Mouse (Mus musculus): Measurements from ENCODE around the gene Ctsz. TPM values are rescaled to one million over a fixed set of nuclear protein-coding genes. Genes with fewer than 3 reads are reported as not detected.
A peak's percentile ranks its signal among the peaks of the same experiment; 100 is the strongest.

The Ctsz gene
- total and polyA plus RNA-seq, 2 experiments from 2014 or later, result 61.7 to 72.8 TPM

DNA sequence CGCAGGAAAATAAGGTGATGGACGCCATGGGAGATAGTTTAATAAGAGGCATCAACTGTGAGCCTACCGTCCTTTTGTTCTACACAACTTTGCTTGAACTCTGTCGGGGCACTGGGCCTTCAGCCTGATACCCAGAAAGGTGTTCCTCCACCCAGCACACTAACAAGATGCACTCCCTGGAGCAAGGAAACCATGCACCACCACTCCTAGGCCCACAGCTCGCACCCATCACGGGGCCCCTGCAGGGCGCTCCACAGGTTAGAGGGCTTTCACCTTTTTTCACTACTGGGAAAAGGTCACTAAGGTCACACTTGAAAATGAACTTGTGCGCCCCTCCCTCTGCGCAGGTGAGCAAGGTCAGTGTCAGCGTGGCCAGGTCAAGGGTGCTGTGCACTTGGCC is 24.5 kb upstream of the Ctsz start:
- Histone ChIP-seq H3K27me3 (ENCODE audit: control insufficient read depth, insufficient read depth, low read length) (no peaks in the 10 kb centered on the region), H3K4me1 (ENCODE audit: control insufficient read depth, insufficient read depth) (peaks cover 12% of the 10 kb centered on the region; the same call in 1 of the 2 replicates), H3K36me3 (replicated peaks; ENCODE audit: control insufficient read depth, insufficient read depth, low read length) (peaks cover 62% of the 10 kb centered on the region), H3K9me3 (replicated peaks; ENCODE audit: control insufficient read depth, low read length) (no peaks in the 10 kb centered on the region), H3K27ac (ENCODE audit: low read depth) (peak overlapping the region; percentile 77), H3K9ac (replicated peaks; ENCODE audit: low read depth, low read length) (peak overlapping the region; percentile 79), H3K4me2 (ENCODE audit: low read depth, low read length) (peak overlapping the region; percentile 96), H3K4me3 (ENCODE audit: low read depth, low read length) (peak overlapping the region; percentile 64)
- ATAC-seq (ENCODE audit: insufficient read depth, low read depth) (peak; percentile 4; the same call in 1 of the 2 replicates), DNase-seq (ENCODE audit: low spot score) (no peak)
- 28% methylated on average over 10 of the region's 10 CpGs for whole genome bisulfite sequencing
- TF ChIP-seq CTCF (IDR thresholded peaks at IDR 0.05; ENCODE audit: low read depth) (no peak), EP300 (IDR thresholded peaks at IDR 0.05; ENCODE audit: low read depth) (no peak)

DNA sequence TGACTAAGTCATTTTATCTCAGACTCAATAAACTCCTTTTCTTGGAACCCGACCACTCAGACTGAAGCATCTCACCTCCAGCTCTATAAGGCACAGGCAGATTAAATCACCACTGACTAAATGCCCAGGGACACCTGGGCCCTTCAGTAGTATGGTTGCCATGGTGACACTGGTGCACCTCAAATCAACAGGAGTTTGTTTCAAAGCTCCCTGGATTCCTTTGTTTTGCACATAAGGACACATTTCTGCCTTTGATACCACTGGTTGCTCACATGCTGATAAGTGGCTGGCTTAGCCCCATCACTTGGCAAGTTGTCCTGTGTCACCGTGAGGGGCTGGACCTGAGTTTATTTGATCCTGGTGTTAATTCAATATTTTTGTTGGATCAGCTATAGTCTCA is 20.5 kb upstream of the Ctsz start:
- DNase-seq (ENCODE audit: low spot score), result no peak
- TF ChIP-seq CTCF (IDR thresholded peaks at IDR 0.05; ENCODE audit: low read depth) (no peak), EP300 (IDR thresholded peaks at IDR 0.05; ENCODE audit: low read depth) (no peak)
- no peaks in the 10 kb centered on the region for H3K27me3 ChIP-seq (ENCODE audit: control insufficient read depth, insufficient read depth, low read length)
- no peaks in the 10 kb centered on the region for H3K9me3 ChIP-seq (replicated peaks; ENCODE audit: control insufficient read depth, low read length)
- H3K4me1 ChIP-seq (ENCODE audit: control insufficient read depth, insufficient read depth), result peaks cover 12% of the 10 kb centered on the region; the same call in 1 of the 2 replicates
- no peak overlapping the region for H3K4me2 ChIP-seq (ENCODE audit: low read depth, low read length)
- H3K9ac ChIP-seq (replicated peaks; ENCODE audit: low read depth, low read length), result no peak overlapping the region
- no peak overlapping the region for H3K27ac ChIP-seq (ENCODE audit: low read depth)
- no peak overlapping the region for H3K4me3 ChIP-seq (ENCODE audit: low read depth, low read length)
- WGBS, result 58% methylated on average over 2 of the region's 2 CpGs
- H3K36me3 ChIP-seq (replicated peaks; ENCODE audit: control insufficient read depth, insufficient read depth, low read length), result peaks cover 32% of the 10 kb centered on the region
- no peak for ATAC-seq (ENCODE audit: insufficient read depth, low read depth)

DNA sequence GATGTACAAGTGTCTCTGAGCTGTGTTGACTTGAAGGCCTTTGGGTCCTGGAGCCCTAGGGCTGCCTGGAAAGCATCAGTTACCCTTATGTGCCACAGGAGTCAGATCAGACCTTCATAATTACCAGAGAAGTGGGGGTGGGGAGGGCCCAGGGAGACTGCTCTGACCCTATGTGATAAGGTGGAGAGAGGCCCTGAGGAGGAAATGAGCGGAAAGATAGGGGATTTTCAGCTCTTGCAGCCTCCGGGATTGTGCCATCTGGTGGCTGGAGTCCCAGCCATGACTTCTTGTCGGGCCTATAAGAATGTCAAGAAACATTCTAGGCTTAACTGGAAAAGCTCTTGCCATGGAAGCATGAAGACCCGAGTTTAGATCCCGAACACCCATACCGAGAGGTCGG is 14.8 kb upstream of the Ctsz start:
- no peak overlapping the region for H3K9ac ChIP-seq (replicated peaks; ENCODE audit: low read depth, low read length)

DNA sequence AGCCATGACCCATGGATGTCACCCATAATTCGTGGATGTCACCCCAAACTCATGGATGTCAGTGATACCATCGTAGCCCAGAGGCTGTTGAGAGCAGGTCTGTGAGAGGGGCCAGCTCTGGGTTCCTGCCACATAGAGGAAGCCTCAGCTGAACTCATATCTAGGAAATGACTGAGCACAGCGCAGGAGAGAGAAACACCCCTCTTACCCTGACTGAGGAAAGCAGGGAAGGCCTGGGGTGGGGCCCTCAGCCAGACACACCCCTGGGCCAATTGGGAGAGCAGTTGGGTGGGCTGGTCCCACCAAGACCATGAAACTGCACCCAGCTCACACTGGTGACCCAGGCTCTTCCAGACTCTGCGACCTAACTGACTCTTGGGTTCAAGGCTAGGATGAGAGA is 11.5 kb upstream of the Ctsz start, which contains the start of gene Tubb1:
TSS of gene Tubb1 (plus strand) at position 343 of the 400 bp plus-strand sequence.
- H3K9me3 ChIP-seq (replicated peaks; ENCODE audit: control insufficient read depth, low read length), result no peaks in the 10 kb centered on the region
- H3K27ac ChIP-seq (ENCODE audit: low read depth), result no peak within 1 kb of the TSS
- 59% methylated on average over 4 of the region's 4 CpGs for WGBS
- TF ChIP-seq CTCF (IDR thresholded peaks at IDR 0.05; ENCODE audit: low read depth), result no peak
- no peak for TF ChIP-seq EP300 (IDR thresholded peaks at IDR 0.05; ENCODE audit: low read depth)
- H3K9ac ChIP-seq (replicated peaks; ENCODE audit: low read depth, low read length), result no peak within 1 kb of the TSS
- DNase-seq (ENCODE audit: low spot score), result no peak
- H3K4me1 ChIP-seq (ENCODE audit: control insufficient read depth, insufficient read depth), result no peaks in the 10 kb centered on the region
- H3K4me2 ChIP-seq (ENCODE audit: low read depth, low read length), result no peak within 1 kb of the TSS
- H3K36me3 ChIP-seq (replicated peaks; ENCODE audit: control insufficient read depth, insufficient read depth, low read length), result no peaks in the 10 kb centered on the region
- H3K4me3 ChIP-seq (ENCODE audit: low read depth, low read length), result no peak within 1 kb of the TSS
- no peaks in the 10 kb centered on the region for H3K27me3 ChIP-seq (ENCODE audit: control insufficient read depth, insufficient read depth, low read length)
- no peak for ATAC-seq (ENCODE audit: insufficient read depth, low read depth)

More for the DNA sequence above, 14.8 kb upstream of the Ctsz start:
- no peak overlapping the region for H3K4me3 ChIP-seq (ENCODE audit: low read depth, low read length)
- ATAC-seq (ENCODE audit: insufficient read depth, low read depth) (peak; percentile 36; the same call in 1 of the 2 replicates), DNase-seq (ENCODE audit: low spot score) (peak; percentile 38)
- no peaks in the 10 kb centered on the region for H3K36me3 ChIP-seq (replicated peaks; ENCODE audit: control insufficient read depth, insufficient read depth, low read length)
- no peaks in the 10 kb centered on the region for H3K9me3 ChIP-seq (replicated peaks; ENCODE audit: control insufficient read depth, low read length)
- peak; percentile 40 for TF ChIP-seq CTCF (IDR thresholded peaks at IDR 0.05; ENCODE audit: low read depth)
- no peak for TF ChIP-seq EP300 (IDR thresholded peaks at IDR 0.05; ENCODE audit: low read depth)
- no peak overlapping the region for H3K27ac ChIP-seq (ENCODE audit: low read depth)
- H3K27me3 ChIP-seq (ENCODE audit: control insufficient read depth, insufficient read depth, low read length), result no peaks in the 10 kb centered on the region
- WGBS, result 48% methylated on average over 7 of the region's 7 CpGs
- H3K4me2 ChIP-seq (ENCODE audit: low read depth, low read length), result no peak overlapping the region
- H3K4me1 ChIP-seq (ENCODE audit: control insufficient read depth, insufficient read depth), result no peaks in the 10 kb centered on the region

DNA sequence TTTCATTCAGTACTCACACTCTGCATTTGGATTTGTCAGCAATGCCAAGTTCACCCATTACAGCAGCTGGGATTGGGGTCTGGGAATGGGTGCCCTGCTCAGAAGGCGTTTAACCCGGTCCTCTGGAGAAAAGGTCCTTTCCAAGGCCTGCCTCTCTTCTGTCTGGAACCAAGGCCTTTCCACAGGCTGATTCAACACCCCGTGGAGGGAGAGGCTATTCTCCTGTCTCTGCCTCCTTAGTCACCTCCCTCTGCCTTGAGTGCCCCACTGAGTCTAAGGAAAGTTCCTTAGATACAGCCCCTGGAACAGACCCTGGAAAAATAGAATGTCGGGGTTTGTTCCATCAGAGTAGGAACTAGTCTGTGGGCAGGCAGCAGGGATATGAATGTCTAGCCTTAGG is 9.6 kb upstream of the Ctsz start:
- H3K4me2 ChIP-seq (ENCODE audit: low read depth, low read length), result no peak overlapping the region
- no peaks in the 10 kb centered on the region for H3K27me3 ChIP-seq (ENCODE audit: control insufficient read depth, insufficient read depth, low read length)
- ATAC-seq (ENCODE audit: insufficient read depth, low read depth), result no peak
- no peak overlapping the region for H3K27ac ChIP-seq (ENCODE audit: low read depth)
- no peak overlapping the region for H3K9ac ChIP-seq (replicated peaks; ENCODE audit: low read depth, low read length)
- DNase-seq (ENCODE audit: low spot score), result no peak
- H3K4me1 ChIP-seq (ENCODE audit: control insufficient read depth, insufficient read depth), result no peaks in the 10 kb centered on the region
- H3K4me3 ChIP-seq (ENCODE audit: low read depth, low read length), result no peak overlapping the region
- TF ChIP-seq EP300 (IDR thresholded peaks at IDR 0.05; ENCODE audit: low read depth) (no peak), CTCF (IDR thresholded peaks at IDR 0.05; ENCODE audit: low read depth) (no peak)
- no peaks in the 10 kb centered on the region for H3K9me3 ChIP-seq (replicated peaks; ENCODE audit: control insufficient read depth, low read length)
- 79% methylated on average over 4 of the region's 4 CpGs for WGBS
- no peaks in the 10 kb centered on the region for H3K36me3 ChIP-seq (replicated peaks; ENCODE audit: control insufficient read depth, insufficient read depth, low read length)

DNA sequence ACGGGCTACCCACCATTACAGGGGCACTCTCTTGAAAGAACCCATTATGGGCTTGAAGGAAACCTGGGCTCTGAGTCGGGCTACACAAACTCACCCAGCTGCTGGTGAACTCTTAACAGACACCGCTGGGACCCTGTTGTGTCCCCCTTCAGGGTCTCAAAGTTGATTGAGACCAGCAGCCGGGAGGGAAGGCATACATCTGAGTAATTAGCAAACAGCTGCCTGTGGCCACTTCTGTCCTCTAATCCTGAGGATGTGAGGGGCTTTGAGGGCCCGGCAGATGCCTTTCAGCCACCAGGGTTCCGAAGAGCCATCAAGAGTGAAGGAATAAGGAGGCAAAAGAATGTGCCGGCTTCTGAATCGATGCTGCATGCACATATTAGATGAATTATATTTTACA is 8.1 kb upstream of the Ctsz start:
- 63% methylated on average over 8 of the region's 8 CpGs for WGBS
- DNase-seq (ENCODE audit: low spot score) (no peak), ATAC-seq (ENCODE audit: insufficient read depth, low read depth) (no peak)
- Histone ChIP-seq H3K27me3 (ENCODE audit: control insufficient read depth, insufficient read depth, low read length) (no peaks in the 10 kb centered on the region), H3K4me2 (ENCODE audit: low read depth, low read length) (no peak overlapping the region), H3K4me3 (ENCODE audit: low read depth, low read length) (no peak overlapping the region), H3K9ac (replicated peaks; ENCODE audit: low read depth, low read length) (no peak overlapping the region), H3K36me3 (replicated peaks; ENCODE audit: control insufficient read depth, insufficient read depth, low read length) (no peaks in the 10 kb centered on the region), H3K27ac (ENCODE audit: low read depth) (no peak overlapping the region), H3K4me1 (ENCODE audit: control insufficient read depth, insufficient read depth) (0 out of 2 replicates have a peak, but pooled peaks cover 11% of the 10 kb centered on the region), H3K9me3 (replicated peaks; ENCODE audit: control insufficient read depth, low read length) (no peaks in the 10 kb centered on the region)
- TF ChIP-seq CTCF (IDR thresholded peaks at IDR 0.05; ENCODE audit: low read depth) (no peak), EP300 (IDR thresholded peaks at IDR 0.05; ENCODE audit: low read depth) (no peak)

All from heart, postnatal 0 days (tissue).